Mouse (Mus musculus) testis, postnatal 10 days (tissue): ENCODE measurements around the gene Coa3.

Source experiments
- DNase-seq: peaks from one replicate; pipeline ENCODE4 v3.0.0; 2021; ENCODE audit warnings: low spot score

Coa3 gene

GRCm38 (mm10) chr11:101252941-101253340, 26.0 kb downstream of the Coa3 start:
- DNase-seq = no peak

GRCm38 (mm10) chr11:101251031-101251430, 27.9 kb downstream of the Coa3 start:
- no peak for DNase-seq

- DNase-seq = peak; percentile 77
Measured at GRCm38 (mm10) chr11:101248258-101248994, 30.5 kb downstream of the Coa3 start.

GRCm38 (mm10) chr11:101247521-101248030, 31.3 kb downstream of the Coa3 start:
- no peak for DNase-seq

- no peak for DNase-seq
Measured at GRCm38 (mm10) chr11:101246702-101247012, 32.3 kb downstream of the Coa3 start.

GRCm38 (mm10) chr11:101245855-101246701, 32.8 kb downstream of the Coa3 start, which contains the start of gene Ramp2:
TSS of gene Ramp2 (plus strand) at chr11:101246028.
- DNase-seq = peak; percentile 76

GRCm38 (mm10) chr11:101245071-101245470, 33.8 kb downstream of the Coa3 start:
- DNase-seq = no peak

GRCm38 (mm10) chr11:101238071-101238647, 40.8 kb downstream of the Coa3 start:
- no peak for DNase-seq

- DNase-seq = no peak
Measured at GRCm38 (mm10) chr11:101236782-101237181, 42.1 kb downstream of the Coa3 start.

- no peak for DNase-seq
Measured at GRCm38 (mm10) chr11:101235429-101235828, 43.5 kb downstream of the Coa3 start.

- DNase-seq = no peak
Measured at GRCm38 (mm10) chr11:101234124-101234523, 44.8 kb downstream of the Coa3 start.

- no peak for DNase-seq
Measured at GRCm38 (mm10) chr11:101233240-101233639, 45.7 kb downstream of the Coa3 start.

GRCm38 (mm10) chr11:101232010-101232839, 46.7 kb downstream of the Coa3 start:
- no peak for DNase-seq

GRCm38 (mm10) chr11:101230991-101231871, 47.7 kb downstream of the Coa3 start:
- peak; percentile 67 for DNase-seq

GRCm38 (mm10) chr11:101230526-101230925, 48.4 kb downstream of the Coa3 start:
- no peak for DNase-seq

- DNase-seq = peak; percentile 79
Measured at GRCm38 (mm10) chr11:101230061-101230511, 48.8 kb downstream of the Coa3 start.

- DNase-seq = peak; percentile 81
Measured at GRCm38 (mm10) chr11:101229361-101229900, 49.5 kb downstream of the Coa3 start.
